Mouse (Mus musculus): ENCODE results near the gene Fam126b. TPM values are rescaled to one million over a fixed set of nuclear protein-coding genes. Genes with fewer than 3 reads are reported as not detected.

Fam126b gene
- polyA plus RNA-seq, 1 experiment = 1.1 TPM

DNA sequence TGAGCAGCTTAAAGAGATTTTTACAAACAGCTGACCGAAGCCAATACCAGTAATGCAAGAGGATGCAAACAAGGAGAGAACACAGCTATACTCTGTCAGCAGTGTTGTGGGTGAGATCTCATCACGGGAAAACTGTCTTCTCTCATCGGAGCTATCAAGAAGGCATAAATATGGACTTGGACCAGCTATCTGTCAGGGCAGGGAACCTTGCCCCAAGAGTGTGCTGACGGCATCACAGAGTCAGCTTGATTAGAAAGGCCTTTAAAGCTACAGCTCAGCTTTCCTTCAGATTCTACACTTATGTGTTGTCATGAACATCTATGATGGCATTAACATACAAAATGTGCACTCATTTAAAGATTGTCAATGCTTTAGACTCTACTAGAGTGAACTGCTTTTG is 16.6 kb upstream of the Fam126b start:
- no peaks in the 10 kb centered on the region for H3K27me3 ChIP-seq (ENCODE audit: control insufficient read depth, insufficient read depth, insufficient read length)
- no peak overlapping the region for H3K4me2 ChIP-seq (ENCODE audit: low read depth)
- no peaks in the 10 kb centered on the region for H3K79me2 ChIP-seq (ENCODE audit: control insufficient read depth, insufficient read depth)
- H3ac ChIP-seq (ENCODE audit: control insufficient read depth, insufficient read length) = no peak overlapping the region
- no peak for TF ChIP-seq CEBPB (IDR thresholded peaks at IDR 0.05; ENCODE audit: insufficient read depth, poor library complexity, severe bottlenecking)
- TF ChIP-seq REST (IDR thresholded peaks at IDR 0.05; ENCODE audit: insufficient read depth, insufficient read length) = no peak
- no peak for TF ChIP-seq MYOD1 (IDR thresholded peaks at IDR 0.05; ENCODE audit: control insufficient read depth in 1 of 3, insufficient read length in 2 of 3, low read depth in 2 of 3)
- TF ChIP-seq MAX (IDR thresholded peaks at IDR 0.05; ENCODE audit: low read depth) = no peak
- TF ChIP-seq E2F4 (IDR thresholded peaks at IDR 0.05; ENCODE audit: insufficient read depth) = no peak
- TF ChIP-seq TCF12 (IDR thresholded peaks at IDR 0.05; ENCODE audit: insufficient read depth, poor library complexity, severe bottlenecking) = no peak
- no peak for TF ChIP-seq USF1 (IDR thresholded peaks at IDR 0.05; ENCODE audit: low read depth)
- TF ChIP-seq SRF (IDR thresholded peaks at IDR 0.05; ENCODE audit: control insufficient read depth, insufficient read length, low read depth) = no peak
- TF ChIP-seq MYOG (IDR thresholded peaks at IDR 0.05; ENCODE audit: control insufficient read depth in 1 of 3, insufficient read depth in 1 of 3, insufficient read length in 2 of 3, low read depth in 2 of 3) = no peak
- TF ChIP-seq POLR2AphosphoS2 (IDR thresholded peaks at IDR 0.05; ENCODE audit: insufficient read length, low read depth) = no peak
- no peak for TF ChIP-seq TCF3 (IDR thresholded peaks at IDR 0.05; ENCODE audit: insufficient read length, low read depth)
- no peak for TF ChIP-seq POLR2A (IDR thresholded peaks at IDR 0.05; ENCODE audit: insufficient read length, low read depth)
- H3K36me3 ChIP-seq (ENCODE audit: control insufficient read depth, insufficient read depth) = no peaks in the 10 kb centered on the region
- H3K4me3 ChIP-seq = no peak overlapping the region

DNA sequence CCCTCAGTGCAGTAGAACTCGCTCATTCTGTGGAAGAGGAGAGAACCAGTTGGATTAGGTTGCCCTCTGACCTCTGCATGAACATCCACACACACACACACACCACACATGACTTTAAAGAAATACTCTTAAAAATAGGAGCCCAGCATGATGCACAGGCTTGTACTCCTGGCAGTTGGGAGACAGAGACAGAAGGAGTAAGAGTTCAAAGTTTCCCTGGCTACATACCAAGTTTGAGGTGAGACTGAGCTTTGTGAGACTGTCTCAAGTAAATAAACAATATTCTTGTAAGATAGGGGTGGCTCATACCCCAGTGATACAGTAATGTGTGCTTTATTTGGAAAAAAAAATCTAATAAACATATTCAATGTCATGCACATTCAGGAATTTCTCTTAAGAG is 1.4 kb upstream of the Fam126b start:
- peak overlapping the region; percentile 83 for H3K4me3 ChIP-seq
- no peaks in the 10 kb centered on the region for H3K27me3 ChIP-seq (ENCODE audit: control insufficient read depth, insufficient read depth, insufficient read length)
- H3K4me2 ChIP-seq (ENCODE audit: low read depth) = peak overlapping the region; percentile 63
- peaks cover 53% of the 10 kb centered on the region for H3K79me2 ChIP-seq (ENCODE audit: control insufficient read depth, insufficient read depth)
- H3K36me3 ChIP-seq (ENCODE audit: control insufficient read depth, insufficient read depth) = no peaks in the 10 kb centered on the region
- no peak overlapping the region for H3ac ChIP-seq (ENCODE audit: control insufficient read depth, insufficient read length)
- no peak for TF ChIP-seq SRF (IDR thresholded peaks at IDR 0.05; ENCODE audit: control insufficient read depth, insufficient read length, low read depth)

DNA sequence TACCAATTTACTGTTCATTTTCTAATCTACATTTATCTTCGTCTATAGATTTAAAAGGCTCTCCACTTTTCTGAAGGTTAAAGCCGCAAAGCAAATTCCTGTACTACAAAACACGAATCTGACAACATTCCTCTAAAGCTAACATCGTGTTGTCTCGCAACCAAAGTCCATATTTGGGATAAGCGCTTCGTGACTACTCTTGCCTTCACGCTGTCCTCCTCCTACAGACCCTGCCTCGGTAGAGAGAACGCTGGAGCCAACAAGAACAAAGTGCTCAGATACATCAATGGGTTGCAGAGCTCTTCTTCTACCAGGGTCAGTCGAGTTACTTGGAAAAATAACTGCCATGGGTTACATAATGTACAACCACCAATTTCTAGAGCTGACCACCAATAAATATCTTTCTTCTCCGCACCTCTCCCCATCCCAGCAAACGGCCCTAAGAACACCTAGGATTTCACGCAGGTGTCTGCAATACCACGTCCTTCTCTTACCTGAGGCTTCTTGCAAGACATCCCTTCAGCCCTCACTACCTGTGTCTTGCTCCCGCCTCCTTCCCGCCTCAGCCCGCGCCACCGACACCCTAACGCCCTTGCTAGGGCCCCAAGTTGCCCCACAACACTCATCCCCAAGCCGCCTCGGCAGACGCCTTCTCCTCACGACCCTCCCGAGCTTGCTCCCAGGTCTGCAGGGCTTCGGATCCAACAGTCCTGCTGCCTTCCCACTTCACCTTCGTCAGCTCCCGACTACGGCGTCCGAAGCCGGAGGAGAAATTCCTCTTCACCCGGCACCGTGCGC is 551 bp downstream of the Fam126b start:
- peaks cover 70% of the 10 kb centered on the region for H3K79me2 ChIP-seq (ENCODE audit: control insufficient read depth, insufficient read depth)
- no peaks in the 10 kb centered on the region for H3K27me3 ChIP-seq (ENCODE audit: control insufficient read depth, insufficient read depth, insufficient read length)
- H3K4me2 ChIP-seq (ENCODE audit: low read depth) = peak overlapping the region; percentile 91
- H3K36me3 ChIP-seq (ENCODE audit: control insufficient read depth, insufficient read depth) = no peaks in the 10 kb centered on the region
- TF ChIP-seq SRF (IDR thresholded peaks at IDR 0.05; ENCODE audit: control insufficient read depth, insufficient read length, low read depth) = peak; percentile 19
- no peak for TF ChIP-seq MYOD1 (IDR thresholded peaks at IDR 0.05; ENCODE audit: control insufficient read depth in 1 of 3, insufficient read length in 2 of 3, low read depth in 2 of 3)
- peak overlapping the region; percentile 63 for H3ac ChIP-seq (ENCODE audit: control insufficient read depth, insufficient read length)
- peak overlapping the region; percentile 83 for H3K4me3 ChIP-seq

- no peak overlapping the region for H3K4me2 ChIP-seq (ENCODE audit: low read depth)
- H3K4me3 ChIP-seq = no peak overlapping the region
- H3K27me3 ChIP-seq (ENCODE audit: control insufficient read depth, insufficient read depth, insufficient read length) = no peaks in the 10 kb centered on the region
- no peak overlapping the region for H3ac ChIP-seq (ENCODE audit: control insufficient read depth, insufficient read length)
- H3K36me3 ChIP-seq (ENCODE audit: control insufficient read depth, insufficient read depth) = no peaks in the 10 kb centered on the region
- H3K79me2 ChIP-seq (ENCODE audit: control insufficient read depth, insufficient read depth) = peaks cover 78% of the 10 kb centered on the region
- TF ChIP-seq TCF12 (IDR thresholded peaks at IDR 0.05; ENCODE audit: insufficient read depth, poor library complexity, severe bottlenecking) (no peak), SRF (IDR thresholded peaks at IDR 0.05; ENCODE audit: control insufficient read depth, insufficient read length, low read depth) (no peak), POLR2AphosphoS2 (IDR thresholded peaks at IDR 0.05; ENCODE audit: insufficient read length, low read depth) (no peak), TCF3 (IDR thresholded peaks at IDR 0.05; ENCODE audit: insufficient read length, low read depth) (no peak), MYOD1 (IDR thresholded peaks at IDR 0.05; ENCODE audit: control insufficient read depth in 1 of 3, insufficient read length in 2 of 3, low read depth in 2 of 3) (no peak), MYOG (IDR thresholded peaks at IDR 0.05; ENCODE audit: control insufficient read depth in 1 of 3, insufficient read depth in 1 of 3, insufficient read length in 2 of 3, low read depth in 2 of 3) (no peak), POLR2A (IDR thresholded peaks at IDR 0.05; ENCODE audit: insufficient read length, low read depth) (no peak), USF1 (IDR thresholded peaks at IDR 0.05; ENCODE audit: low read depth) (no peak), MAX (IDR thresholded peaks at IDR 0.05; ENCODE audit: low read depth) (no peak), REST (IDR thresholded peaks at IDR 0.05; ENCODE audit: insufficient read depth, insufficient read length) (no peak), E2F4 (IDR thresholded peaks at IDR 0.05; ENCODE audit: insufficient read depth) (no peak), CEBPB (IDR thresholded peaks at IDR 0.05; ENCODE audit: insufficient read depth, poor library complexity, severe bottlenecking) (no peak)
These were observed 1.9 kb downstream of the Fam126b start for GRCm38 (mm10) chr1:58584271-58584670.

DNA sequence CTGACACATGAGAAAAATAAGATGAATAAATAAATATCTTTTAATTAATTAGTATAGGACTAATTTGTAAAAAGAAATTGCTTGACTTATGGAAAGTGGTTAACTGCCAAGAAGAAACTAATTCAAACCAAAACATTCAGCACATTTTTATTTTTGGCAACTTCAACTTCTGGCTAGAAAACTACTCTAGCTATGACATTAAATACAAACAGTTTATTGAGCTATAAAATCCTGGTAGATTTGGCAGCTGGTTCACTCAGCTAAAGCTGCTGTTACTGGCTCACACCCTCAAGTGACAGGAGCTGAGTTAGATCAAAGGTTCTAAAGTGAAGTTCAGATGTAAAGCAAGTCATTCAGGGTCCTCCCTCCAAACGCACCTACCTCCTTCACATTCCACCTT is 3.5 kb downstream of the Fam126b start:
- H3ac ChIP-seq (ENCODE audit: control insufficient read depth, insufficient read length) = no peak overlapping the region
- H3K79me2 ChIP-seq (ENCODE audit: control insufficient read depth, insufficient read depth) = peaks cover 81% of the 10 kb centered on the region
- no peaks in the 10 kb centered on the region for H3K36me3 ChIP-seq (ENCODE audit: control insufficient read depth, insufficient read depth)
- no peak overlapping the region for H3K4me2 ChIP-seq (ENCODE audit: low read depth)
- H3K4me3 ChIP-seq = no peak overlapping the region
- no peaks in the 10 kb centered on the region for H3K27me3 ChIP-seq (ENCODE audit: control insufficient read depth, insufficient read depth, insufficient read length)
- TF ChIP-seq POLR2A (IDR thresholded peaks at IDR 0.05; ENCODE audit: insufficient read length, low read depth) (no peak), TCF12 (IDR thresholded peaks at IDR 0.05; ENCODE audit: insufficient read depth, poor library complexity, severe bottlenecking) (no peak), MYOG (IDR thresholded peaks at IDR 0.05; ENCODE audit: control insufficient read depth in 1 of 3, insufficient read depth in 1 of 3, insufficient read length in 2 of 3, low read depth in 2 of 3) (no peak), USF1 (IDR thresholded peaks at IDR 0.05; ENCODE audit: low read depth) (no peak), MAX (IDR thresholded peaks at IDR 0.05; ENCODE audit: low read depth) (no peak), CEBPB (IDR thresholded peaks at IDR 0.05; ENCODE audit: insufficient read depth, poor library complexity, severe bottlenecking) (no peak), E2F4 (IDR thresholded peaks at IDR 0.05; ENCODE audit: insufficient read depth) (no peak), REST (IDR thresholded peaks at IDR 0.05; ENCODE audit: insufficient read depth, insufficient read length) (no peak), POLR2AphosphoS2 (IDR thresholded peaks at IDR 0.05; ENCODE audit: insufficient read length, low read depth) (no peak), MYOD1 (IDR thresholded peaks at IDR 0.05; ENCODE audit: control insufficient read depth in 1 of 3, insufficient read length in 2 of 3, low read depth in 2 of 3) (no peak), SRF (IDR thresholded peaks at IDR 0.05; ENCODE audit: control insufficient read depth, insufficient read length, low read depth) (no peak)

Data from myocyte (in vitro differentiated cells).